Mouse (Mus musculus): Measurements from ENCODE around the gene Hddc2. TPM values are rescaled to one million over a fixed set of nuclear protein-coding genes. Genes with fewer than 3 reads are reported as not detected.

Gene Hddc2
- 15.9 TPM for polyA plus RNA-seq (2014; fragmentation: Illumina TruSeq; extraction: RNeasy Lipid Tissue Mini Kit (QIAGEN cat#74804); ENCODE audit: insufficient read depth, low read depth, low replicate concordance)

DNA sequence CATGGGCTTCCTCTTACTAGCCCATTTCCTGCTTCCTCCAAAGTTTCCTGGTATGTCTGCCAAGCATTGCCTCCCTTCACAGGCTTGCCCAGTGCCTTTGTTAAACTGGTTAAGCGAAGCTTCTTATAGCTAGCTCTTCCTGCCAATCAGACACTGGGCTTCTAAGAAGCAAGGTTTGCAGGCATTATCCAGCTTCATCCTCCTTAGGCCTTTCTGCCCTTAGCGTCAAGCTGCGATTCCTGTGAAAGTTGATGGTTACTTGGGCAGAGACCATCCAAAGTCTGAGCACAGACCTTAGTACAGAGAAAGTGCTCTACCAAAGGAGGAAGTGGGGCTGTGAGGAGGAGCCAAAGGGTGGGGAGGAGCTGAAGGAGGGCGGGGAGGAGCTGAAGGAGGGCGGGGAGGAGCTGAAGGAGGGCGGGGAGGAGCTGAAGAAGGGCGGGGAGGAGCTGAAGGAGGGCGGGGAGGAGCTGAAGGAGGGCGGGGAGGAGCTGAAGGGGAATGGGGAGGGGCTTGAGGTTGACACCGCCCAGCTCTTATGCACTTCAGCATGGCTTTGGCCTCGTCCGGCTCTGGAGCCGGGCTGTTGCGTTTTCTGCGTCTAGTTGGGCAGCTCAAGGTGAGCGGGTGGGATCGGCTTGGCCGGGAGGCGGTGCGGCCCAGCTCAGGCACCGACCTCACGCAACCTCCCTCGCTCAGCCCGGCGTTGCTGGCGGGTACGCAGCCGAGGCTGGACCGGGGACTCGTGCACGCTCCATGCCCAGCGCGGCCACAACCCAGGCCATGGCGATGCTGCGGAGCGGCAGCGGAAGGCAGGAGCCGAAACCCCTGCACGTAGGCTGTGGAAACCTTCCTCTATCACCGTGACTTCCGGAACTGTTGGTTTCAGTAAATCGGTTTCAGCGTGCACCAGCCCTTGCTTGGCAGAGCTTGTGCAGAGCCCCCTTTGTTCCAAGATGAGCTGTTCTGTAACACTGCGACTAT is at the start of gene Hddc2:
Hddc2 (plus strand) TSS at position 519 of the 984 bp plus-strand sequence.

Other genes starting within 250 kb of the Hddc2 start
- 2.5 TPM for gene Tpd52l1, start 132.6 kb downstream of the Hddc2 start, polyA plus RNA-seq (2014; fragmentation: Illumina TruSeq; extraction: RNeasy Lipid Tissue Mini Kit (QIAGEN cat#74804); ENCODE audit: insufficient read depth, low read depth, low replicate concordance)

Data from lung, adult 10 weeks (tissue).